Mouse (Mus musculus): ENCODE results near the gene Olfr223. TPM values are rescaled to one million over a fixed set of nuclear protein-coding genes. Genes with fewer than 3 reads are reported as not detected.

Gene Olfr223
- not detected for total RNA-seq (2023)

DNA sequence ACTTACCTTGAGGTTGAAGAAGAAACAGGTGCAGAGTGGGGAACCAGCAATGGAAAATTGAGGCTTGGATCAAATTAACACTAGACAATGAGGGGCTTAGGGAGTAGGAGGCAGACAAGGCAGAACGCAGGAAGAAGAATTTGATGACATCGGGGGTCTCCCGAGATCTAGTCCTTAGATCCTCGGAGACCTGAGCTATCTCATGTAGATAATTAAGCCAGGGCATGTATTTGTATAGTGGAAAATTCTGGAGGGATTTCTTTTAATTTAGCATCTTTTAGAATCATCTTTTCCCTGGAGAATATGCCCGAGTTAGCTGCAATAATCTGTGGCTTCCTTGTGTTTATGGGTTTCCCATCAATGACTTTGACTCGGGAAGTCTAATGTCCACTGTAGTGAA is at the start of gene Olfr223:
Gene Olfr223, minus strand, starts transcription at position 101 of the 400 bp plus-strand sequence.

DNA sequence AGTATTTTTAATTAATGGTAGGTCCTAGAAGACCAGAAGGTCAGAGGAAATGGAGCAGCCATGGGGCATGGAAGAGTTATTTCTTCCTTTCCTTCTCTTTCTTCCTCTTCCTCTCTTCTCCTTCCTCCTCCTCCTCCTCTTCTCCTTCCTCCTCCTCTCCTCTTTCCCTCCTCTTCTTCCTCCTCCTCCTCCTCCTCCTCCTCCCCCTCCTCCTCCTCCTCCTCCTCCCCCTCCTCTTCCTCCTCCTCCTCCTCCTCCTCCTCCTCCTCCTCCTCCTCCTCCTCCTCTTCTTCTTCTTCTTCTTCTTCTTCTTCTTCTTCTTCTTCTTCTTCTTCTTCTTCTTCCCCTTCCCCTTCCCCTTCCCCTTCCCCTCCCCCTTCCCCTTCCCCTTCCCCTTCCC is 17.0 kb downstream of the Olfr223 start, which contains the start of gene Olfr222:
Gene Olfr222, minus strand, starts transcription at position 101 of the 400 bp plus-strand sequence.

GRCm38 (mm10) chr11:59541324-59541723 is 51.8 kb downstream of the Olfr223 start, which contains the start of gene Nlrp3:
Gene Nlrp3, plus strand, starts transcription at chr11:59541568.

Other genes starting within 250 kb of the Olfr223 start
- gene Prss38, start 217.6 kb downstream of the Olfr223 start, total RNA-seq (2023): not detected
- gene Jmjd4, start 143.2 kb downstream of the Olfr223 start, total RNA-seq (2023): 10 to 100 TPM; 12.6 to 15.7 TPM
- gene Snap47, start 142.1 kb downstream of the Olfr223 start, total RNA-seq (2023): 10 to 100 TPM; 12.3 to 26.1 TPM
- 1 to 10 TPM; 4.1 to 5.3 TPM for gene Zfp867, start 120.8 kb downstream of the Olfr223 start, total RNA-seq (2023)
- gene Zkscan17, start 66.5 kb downstream of the Olfr223 start, total RNA-seq (2023): 10 to 100 TPM; 16.3 to 20.3 TPM
- under 1 TPM; 0.23 to 0.56 TPM for gene Nlrp3, start 51.7 kb downstream of the Olfr223 start, total RNA-seq (2023)
- gene Olfr222, start 17.1 kb downstream of the Olfr223 start, total RNA-seq (2023): not detected
- gene Mprip, start 68.0 kb upstream of the Olfr223 start, total RNA-seq (2023): 100 to 1,000 TPM; 102 to 110 TPM
- gene Pld6, start 194.4 kb upstream of the Olfr223 start, total RNA-seq (2023): under 1 TPM in 1 of 2 experiments, not detected in 1; 0.44 TPM
- gene Flcn, start 216.7 kb upstream of the Olfr223 start, total RNA-seq (2023): 100 to 1,000 TPM in 1 of 2 experiments, 10 to 100 TPM in 1; 81.5 to 119 TPM
- gene Nt5m, start 246.2 kb upstream of the Olfr223 start, total RNA-seq (2023): 10 to 100 TPM in 1 of 2 experiments, 1 to 10 TPM in 1; 9.8 to 12.2 TPM
- 10 to 100 TPM; 89.8 to 93.1 TPM for gene Cops3, start 246.5 kb upstream of the Olfr223 start, total RNA-seq (2023)